Mouse (Mus musculus): ENCODE results near the gene Tmem219. TPM values are rescaled to one million over a fixed set of nuclear protein-coding genes. Genes with fewer than 3 reads are reported as not detected.

Tmem219 gene
- polyA plus RNA-seq, 1 experiment from 2014 or later: 36.1 TPM

DNA sequence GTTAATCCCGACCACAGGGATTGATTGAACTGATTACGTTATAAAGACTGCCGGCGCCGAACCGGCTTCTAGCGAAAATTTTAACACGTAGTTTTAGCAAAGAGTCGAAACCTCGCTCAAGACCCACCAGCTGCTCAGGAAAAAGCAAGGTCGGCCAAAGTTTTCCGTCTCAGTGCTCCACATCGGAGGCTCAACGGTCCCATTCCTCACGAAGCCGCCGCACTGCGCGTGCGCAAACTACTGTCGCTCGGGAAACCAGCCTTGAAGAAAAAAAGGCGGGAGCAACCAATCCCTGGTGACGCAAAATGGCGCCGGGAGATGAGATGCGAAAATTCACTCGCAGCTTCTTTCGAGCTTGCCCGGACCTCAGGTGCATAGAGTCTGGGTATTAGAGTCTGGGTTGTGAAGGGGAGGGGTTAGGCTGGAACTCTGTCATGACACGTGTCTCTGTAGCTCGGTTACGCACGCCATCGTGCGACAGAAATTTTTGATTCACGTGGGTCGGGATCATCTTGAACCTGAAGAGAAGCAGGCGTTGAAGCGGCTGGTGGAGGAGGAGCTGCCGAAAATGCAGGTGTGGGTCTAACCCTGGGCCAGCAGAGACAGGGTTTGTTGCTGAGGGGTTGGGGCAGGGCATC, 60.5 kb downstream of the Tmem219 start, which contains the start of gene Ino80e:
TSS of gene Ino80e (minus strand) at position 231 of the 638 bp plus-strand sequence.
- 0% methylated on average over 41 of the region's 41 CpGs for WGBS (ENCODE audit: missing documents)

DNA sequence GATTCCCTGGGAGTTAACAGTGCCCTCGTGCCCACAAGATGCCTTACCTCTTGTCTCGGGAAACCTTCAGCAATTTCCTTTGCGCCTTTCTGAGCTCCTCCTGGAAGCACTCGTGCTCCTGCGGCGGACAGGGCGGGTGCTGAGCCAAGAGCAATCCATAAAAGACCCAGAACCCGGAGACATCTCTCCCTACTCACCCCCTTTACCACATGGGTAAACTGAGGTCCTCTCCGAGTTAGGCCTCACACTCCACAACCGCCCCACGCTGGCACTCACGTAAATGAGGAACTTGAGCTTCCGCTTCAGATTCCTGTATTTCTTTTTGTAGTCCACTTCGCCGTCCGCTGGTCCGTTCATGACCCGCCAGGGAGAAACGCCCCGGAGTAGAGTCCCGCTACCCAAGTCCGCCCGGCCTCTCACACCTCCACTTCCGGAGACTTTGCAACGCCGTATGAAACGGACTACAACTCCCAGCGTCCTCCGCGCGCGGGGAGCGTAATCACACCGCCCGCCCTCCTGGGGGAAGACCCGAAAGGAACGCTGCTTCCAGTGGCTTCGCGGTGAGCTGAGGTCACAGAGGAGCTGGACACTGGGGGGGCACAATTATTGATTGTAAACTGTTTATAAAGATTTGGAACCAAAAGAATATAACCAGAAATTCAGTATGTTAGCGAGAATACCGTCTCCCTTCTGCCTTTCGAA, 61.1 kb downstream of the Tmem219 start, which contains the start of gene Hirip3:
TSS of gene Hirip3 (plus strand) at position 544 of the 702 bp plus-strand sequence.
- WGBS (ENCODE audit: missing documents): 1% methylated on average over 42 of the region's 42 CpGs
- Histone ChIP-seq H3K4me3 (ENCODE audit: inconsistent target) (peak within 1 kb of the TSS; percentile 80), H3K36me3 (ENCODE audit: inconsistent target) (peaks cover 24% of the 10 kb centered on the region), H3K79me2 (ENCODE audit: inconsistent target) (peaks cover 19% of the 10 kb centered on the region; the same call in 1 of the 2 replicates), H3K27ac (peak within 1 kb of the TSS; percentile 69)

More for the DNA sequence above, 60.5 kb downstream of the Tmem219 start, which contains the start of gene Ino80e:
- H3K27ac ChIP-seq: peak within 1 kb of the TSS; percentile 69
- H3K4me3 ChIP-seq (ENCODE audit: inconsistent target): peak within 1 kb of the TSS; percentile 80
- H3K36me3 ChIP-seq (ENCODE audit: inconsistent target): peaks cover 24% of the 10 kb centered on the region; the same call in 1 of the 2 replicates
- peaks cover 19% of the 10 kb centered on the region; the same call in 1 of the 2 replicates for H3K79me2 ChIP-seq (ENCODE audit: inconsistent target)

DNA sequence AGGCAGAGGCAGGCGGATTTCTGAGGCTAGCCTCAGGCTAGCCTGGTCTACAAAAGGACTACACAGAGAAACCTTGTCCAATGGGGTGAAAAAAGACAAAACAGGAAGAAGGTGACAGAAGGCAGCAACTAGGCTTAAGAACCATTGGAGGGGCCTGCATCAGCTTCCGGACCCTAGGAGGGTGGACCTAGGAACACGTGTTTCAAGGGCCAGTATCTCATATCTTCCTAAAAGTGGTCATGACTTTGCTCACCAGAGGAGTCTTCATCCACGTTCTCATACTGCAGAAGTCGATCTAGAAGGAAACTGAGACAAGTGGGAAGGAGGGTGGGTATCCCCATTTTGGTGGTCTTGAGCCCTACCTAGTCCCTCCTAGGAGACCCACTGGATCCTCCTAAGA, 61.7 kb downstream of the Tmem219 start:
- H3K36me3 ChIP-seq (ENCODE audit: inconsistent target): peaks cover 30% of the 10 kb centered on the region
- H3K27ac ChIP-seq: peak overlapping the region; percentile 69
- peaks cover 19% of the 10 kb centered on the region; the same call in 1 of the 2 replicates for H3K79me2 ChIP-seq (ENCODE audit: inconsistent target)
- 39% methylated on average over 5 of the region's 5 CpGs for WGBS (ENCODE audit: missing documents)
- peak overlapping the region; percentile 80 for H3K4me3 ChIP-seq (ENCODE audit: inconsistent target)

DNA sequence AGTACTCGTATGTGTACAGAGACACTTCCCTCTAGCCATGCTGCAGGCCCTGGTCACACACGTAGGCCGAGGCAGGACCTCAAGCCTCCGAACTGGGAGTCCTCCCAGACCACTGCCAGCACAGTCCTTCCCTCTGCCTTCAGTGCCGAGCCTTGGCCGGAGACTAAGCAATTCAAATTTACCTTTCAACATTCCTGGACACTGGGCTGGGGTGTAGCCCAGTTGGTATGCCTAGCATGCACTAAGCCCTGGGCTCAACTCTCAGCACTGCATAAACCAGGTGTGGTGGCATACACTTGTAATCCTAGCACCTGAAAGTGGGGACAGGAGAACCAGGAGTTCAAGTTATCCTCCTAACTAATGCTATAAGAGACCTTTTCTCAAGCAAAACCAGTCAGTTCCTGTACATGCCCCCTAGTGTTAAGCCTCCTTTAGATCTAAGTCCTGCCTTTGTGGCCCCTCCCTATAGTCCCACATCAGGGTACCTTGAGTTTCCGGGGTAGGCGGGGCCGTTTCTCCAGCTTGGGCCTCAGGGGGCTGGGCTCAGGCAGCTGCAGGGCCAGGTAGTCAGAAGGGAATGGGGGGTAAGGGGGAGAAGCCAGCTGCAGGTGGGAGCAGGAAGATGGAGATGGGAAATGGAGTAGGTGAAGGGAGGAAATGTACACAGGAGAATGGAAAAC, 65.8 kb downstream of the Tmem219 start:
- H3K36me3 ChIP-seq (ENCODE audit: inconsistent target): peaks cover 71% of the 10 kb centered on the region
- WGBS (ENCODE audit: missing documents): 83% methylated on average over 9 of the region's 9 CpGs
- no peak overlapping the region for H3K4me3 ChIP-seq (ENCODE audit: inconsistent target)
- no peak overlapping the region for H3K27ac ChIP-seq
- H3K79me2 ChIP-seq (ENCODE audit: inconsistent target): peaks cover 19% of the 10 kb centered on the region; the same call in 1 of the 2 replicates

DNA sequence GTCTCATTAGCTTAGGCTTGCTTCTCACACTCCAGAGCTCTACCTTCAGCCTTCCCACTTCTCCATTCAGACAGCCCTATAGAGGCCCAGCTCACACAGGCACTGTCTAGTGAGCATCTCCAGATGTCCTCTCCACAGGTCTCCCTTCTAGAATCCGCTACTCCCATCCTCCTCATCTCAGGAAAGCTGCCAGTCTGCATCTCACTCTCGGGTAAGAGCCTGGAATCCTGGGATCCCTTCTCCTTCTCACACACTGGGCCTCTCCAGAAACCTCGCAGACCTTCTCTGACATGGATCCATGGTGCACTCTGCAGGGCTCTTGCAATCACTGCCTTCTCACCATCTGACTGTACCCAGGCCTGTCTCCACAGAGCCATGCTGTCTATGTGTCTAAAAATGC, 67.1 kb downstream of the Tmem219 start:
- no peak overlapping the region for H3K4me3 ChIP-seq (ENCODE audit: inconsistent target)
- peaks cover 9% of the 10 kb centered on the region; the same call in 1 of the 2 replicates for H3K79me2 ChIP-seq (ENCODE audit: inconsistent target)
- WGBS (ENCODE audit: missing documents): 92% methylated on average over 3 of the region's 3 CpGs
- H3K36me3 ChIP-seq (ENCODE audit: inconsistent target): peaks cover 73% of the 10 kb centered on the region
- no peak overlapping the region for H3K27ac ChIP-seq

DNA sequence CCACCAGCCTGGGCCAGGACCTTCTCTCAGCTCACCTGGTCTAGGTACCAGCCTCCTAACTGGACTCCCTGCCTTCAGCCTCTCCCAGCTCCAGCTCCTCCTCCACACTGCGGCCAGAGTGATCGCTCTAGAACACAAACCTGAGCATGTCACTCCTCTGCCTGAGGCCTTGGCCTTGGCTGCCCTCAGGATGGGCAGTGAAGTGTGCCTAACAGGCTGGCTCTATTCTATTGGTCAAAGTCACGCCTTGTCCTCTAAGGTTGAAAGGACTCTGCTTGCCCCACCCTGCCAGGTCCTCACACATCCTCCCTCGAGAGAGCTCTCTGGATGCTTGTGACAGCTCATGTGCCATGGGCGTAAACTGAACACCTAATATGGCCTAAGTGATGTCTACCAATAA, 69.3 kb downstream of the Tmem219 start:
- Histone ChIP-seq H3K36me3 (ENCODE audit: inconsistent target) (peaks cover 64% of the 10 kb centered on the region), H3K27ac (no peak overlapping the region), H3K79me2 (ENCODE audit: inconsistent target) (no peaks in the 10 kb centered on the region), H3K4me3 (ENCODE audit: inconsistent target) (no peak overlapping the region)
- WGBS (ENCODE audit: missing documents): 96% methylated on average over 5 of the region's 5 CpGs

DNA sequence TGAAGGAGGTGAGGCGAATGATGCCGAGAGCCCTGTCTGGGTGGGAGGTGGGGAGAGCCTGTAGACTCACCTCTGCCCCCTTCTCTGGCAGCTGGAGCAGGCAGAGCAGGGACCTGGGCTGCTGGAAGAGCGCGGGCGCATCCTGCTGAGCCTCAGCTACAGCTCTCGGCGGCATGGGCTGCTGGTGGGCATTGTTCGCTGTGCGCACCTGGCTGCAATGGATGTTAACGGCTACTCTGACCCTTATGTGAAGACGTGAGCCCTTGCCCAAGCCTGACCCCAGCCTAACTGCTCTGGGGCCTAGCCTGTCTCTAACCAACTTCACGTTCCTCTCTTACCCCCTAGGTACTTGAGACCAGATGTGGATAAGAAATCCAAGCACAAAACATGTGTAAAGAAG, 71.5 kb downstream of the Tmem219 start:
- Histone ChIP-seq H3K4me3 (ENCODE audit: inconsistent target) (no peak overlapping the region), H3K36me3 (ENCODE audit: inconsistent target) (peaks cover 45% of the 10 kb centered on the region), H3K27ac (no peak overlapping the region), H3K79me2 (ENCODE audit: inconsistent target) (no peaks in the 10 kb centered on the region)
- WGBS (ENCODE audit: missing documents): 76% methylated on average over 12 of the region's 12 CpGs

DNA sequence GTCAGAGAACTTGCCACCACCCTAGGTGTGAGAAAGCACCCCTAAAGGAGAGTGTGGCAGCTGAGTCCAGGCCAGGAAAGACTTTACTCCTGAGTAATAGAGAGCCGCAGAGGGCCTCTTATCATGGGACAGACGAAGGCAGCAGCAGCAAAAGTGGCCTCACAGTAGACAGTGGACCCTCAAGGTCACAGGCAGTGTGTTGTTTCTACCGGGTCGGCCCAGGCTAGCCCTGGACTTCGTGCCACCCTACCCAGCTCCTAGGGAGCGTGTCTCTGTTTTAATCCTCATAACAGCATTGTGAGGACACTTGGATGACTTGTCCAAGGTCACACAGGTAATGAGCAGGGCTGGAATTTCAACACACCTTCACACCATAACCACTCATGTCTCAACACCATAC, 72.6 kb downstream of the Tmem219 start:
- Histone ChIP-seq H3K27ac (no peak overlapping the region), H3K4me3 (ENCODE audit: inconsistent target) (no peak overlapping the region), H3K79me2 (ENCODE audit: inconsistent target) (no peaks in the 10 kb centered on the region), H3K36me3 (ENCODE audit: inconsistent target) (peaks cover 35% of the 10 kb centered on the region; the same call in 1 of the 2 replicates)
- whole genome bisulfite sequencing (ENCODE audit: missing documents): 86% methylated on average over 6 of the region's 6 CpGs

DNA sequence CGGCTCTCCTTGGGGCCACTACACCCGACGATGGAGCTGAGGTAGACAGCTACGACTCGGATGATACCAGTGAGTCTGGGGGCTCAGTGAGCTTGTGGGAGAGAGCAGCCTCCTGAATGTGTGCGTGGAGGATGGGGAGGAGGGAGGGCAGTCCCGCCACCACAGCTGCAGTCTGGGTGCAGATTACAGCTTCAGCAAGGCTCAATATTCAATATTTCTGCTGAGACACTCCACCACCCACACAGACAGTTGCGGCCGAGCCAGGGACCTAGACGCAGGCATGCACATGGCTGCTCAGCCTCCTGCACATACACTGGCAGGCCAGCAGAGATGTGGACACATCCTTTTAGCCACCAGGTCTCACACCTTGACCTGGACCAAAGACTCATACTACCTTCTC, 73.9 kb downstream of the Tmem219 start:
- peaks cover 21% of the 10 kb centered on the region; the same call in 1 of the 2 replicates for H3K36me3 ChIP-seq (ENCODE audit: inconsistent target)
- H3K27ac ChIP-seq: no peak overlapping the region
- no peak overlapping the region for H3K4me3 ChIP-seq (ENCODE audit: inconsistent target)
- no peaks in the 10 kb centered on the region for H3K79me2 ChIP-seq (ENCODE audit: inconsistent target)
- WGBS (ENCODE audit: missing documents): 42% methylated on average over 10 of the region's 10 CpGs

DNA sequence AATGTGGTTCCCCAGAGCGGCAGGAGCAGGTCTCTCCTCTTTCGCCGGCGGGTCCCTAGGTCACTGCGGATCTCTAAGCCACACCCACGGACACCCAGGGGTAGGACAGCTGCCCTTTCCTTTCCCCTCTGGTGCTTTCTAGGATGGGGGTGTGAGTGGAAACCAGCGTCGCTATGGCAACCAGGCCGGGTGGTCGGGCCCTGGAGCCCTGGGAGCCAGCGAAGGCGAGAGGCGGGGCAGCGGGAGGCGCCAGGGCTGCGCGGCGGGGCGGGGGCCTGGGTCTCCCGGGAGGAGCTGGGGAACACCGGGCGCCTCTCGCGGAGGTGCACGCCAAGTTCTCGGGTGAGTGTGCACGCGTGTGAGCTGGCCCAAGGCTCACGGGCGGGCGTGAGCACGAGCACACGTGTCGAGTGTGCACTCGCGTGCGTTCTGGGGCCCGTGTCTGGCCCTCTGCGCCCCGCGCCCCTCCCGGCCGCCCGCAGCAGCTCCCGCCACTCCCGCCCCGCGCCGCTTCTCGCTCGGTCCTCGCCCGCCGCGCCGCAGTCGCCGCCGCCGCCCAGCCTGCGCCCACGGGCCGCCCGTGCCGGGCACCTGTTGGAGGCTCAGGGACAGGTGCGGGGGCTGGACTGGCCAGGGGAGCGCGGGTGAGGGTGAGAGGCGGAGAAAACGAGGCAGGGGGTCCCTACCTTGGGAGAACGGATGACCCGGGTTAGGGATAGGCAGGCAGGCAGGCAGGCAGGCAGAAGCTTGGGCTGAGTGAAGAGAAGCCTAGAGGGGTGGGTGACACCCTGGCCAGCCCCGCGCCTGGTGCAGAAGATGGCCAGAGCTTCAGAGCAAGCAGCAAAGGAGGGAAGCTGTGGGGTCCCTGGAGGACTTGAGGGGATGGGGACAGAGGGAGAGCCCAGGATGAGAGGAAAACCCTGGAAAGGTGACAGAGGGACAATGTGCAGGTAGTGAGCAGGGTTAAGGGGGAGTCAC, 75.0 kb downstream of the Tmem219 start:
- 6% methylated on average over 56 of the region's 74 CpGs for WGBS (ENCODE audit: missing documents)
- Histone ChIP-seq H3K4me3 (ENCODE audit: inconsistent target) (no peak overlapping the region), H3K79me2 (ENCODE audit: inconsistent target) (no peaks in the 10 kb centered on the region), H3K27ac (no peak overlapping the region), H3K36me3 (ENCODE audit: inconsistent target) (peaks cover 10% of the 10 kb centered on the region; the same call in 1 of the 2 replicates)

DNA sequence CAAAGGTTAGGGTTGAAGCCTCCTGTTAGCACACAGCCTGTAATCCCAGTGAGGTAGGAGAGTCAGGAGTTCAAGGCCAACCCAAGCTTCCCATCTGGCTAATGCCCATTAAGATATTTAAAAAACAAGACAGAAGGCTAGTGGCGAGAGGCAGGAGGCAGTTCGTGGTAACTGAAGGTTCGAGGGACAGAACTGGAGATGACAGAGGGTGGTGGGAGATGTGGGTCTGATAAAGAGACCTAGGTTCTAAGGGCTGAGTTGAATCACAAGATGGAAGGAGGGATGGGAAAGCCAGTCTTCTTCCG, 75.6 kb downstream of the Tmem219 start, which contains the start of gene Doc2a:
TSS of gene Doc2a (plus strand) at position 301 of the 305 bp plus-strand sequence.
- 61% methylated on average over 4 of the region's 4 CpGs for WGBS (ENCODE audit: missing documents)
- H3K27ac ChIP-seq: no peak within 1 kb of the TSS
- H3K36me3 ChIP-seq (ENCODE audit: inconsistent target): peaks cover 4% of the 10 kb centered on the region; the same call in 1 of the 2 replicates
- no peak within 1 kb of the TSS for H3K4me3 ChIP-seq (ENCODE audit: inconsistent target)
- no peaks in the 10 kb centered on the region for H3K79me2 ChIP-seq (ENCODE audit: inconsistent target)

DNA sequence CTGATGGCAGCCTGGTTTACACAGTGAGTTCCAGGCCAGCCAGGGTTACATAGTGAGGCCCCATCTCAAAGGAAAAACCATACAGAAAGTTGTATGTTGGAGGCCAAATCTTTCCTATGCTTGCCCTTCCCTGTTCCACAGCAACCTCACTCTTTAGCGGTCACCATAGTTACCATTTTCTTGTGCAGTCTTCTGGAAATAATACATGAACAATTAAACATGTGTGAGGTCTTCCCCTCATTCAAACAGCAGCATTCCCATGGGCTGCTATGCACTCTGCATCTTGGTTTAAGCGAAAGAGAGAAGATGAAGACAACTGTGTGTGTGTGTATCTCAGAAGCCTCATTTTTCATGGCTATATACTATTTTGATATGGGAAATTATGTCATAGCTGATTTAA, 77.2 kb downstream of the Tmem219 start:
- no peak overlapping the region for H3K27ac ChIP-seq
- no peak overlapping the region for H3K4me3 ChIP-seq (ENCODE audit: inconsistent target)
- 93% methylated on average over 2 of the region's 2 CpGs for WGBS (ENCODE audit: missing documents)
- H3K79me2 ChIP-seq (ENCODE audit: inconsistent target): no peaks in the 10 kb centered on the region
- no peaks in the 10 kb centered on the region for H3K36me3 ChIP-seq (ENCODE audit: inconsistent target)

DNA sequence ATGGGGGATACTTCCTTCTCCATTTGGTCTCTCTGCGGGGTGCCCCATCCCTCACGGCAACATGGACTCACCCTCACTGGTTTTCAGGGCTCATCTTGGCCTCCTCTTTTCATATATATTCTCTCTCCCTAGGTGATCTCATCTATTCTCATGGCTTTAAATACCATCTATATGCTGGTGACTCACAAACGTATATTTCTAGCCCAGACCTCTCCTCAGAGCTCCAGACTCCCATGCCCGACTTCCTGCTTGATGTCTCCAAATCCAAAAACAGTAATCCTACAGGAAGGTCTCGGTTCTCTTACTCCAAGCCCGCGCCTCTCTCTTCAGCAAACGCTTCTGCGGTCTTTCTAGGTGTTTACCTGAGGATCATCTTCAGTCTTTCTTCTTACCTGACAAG, 79.4 kb downstream of the Tmem219 start:
- WGBS (ENCODE audit: missing documents): 70% methylated on average over 9 of the region's 9 CpGs
- H3K36me3 ChIP-seq (ENCODE audit: inconsistent target): no peaks in the 10 kb centered on the region
- no peak overlapping the region for H3K4me3 ChIP-seq (ENCODE audit: inconsistent target)
- H3K27ac ChIP-seq: no peak overlapping the region
- no peaks in the 10 kb centered on the region for H3K79me2 ChIP-seq (ENCODE audit: inconsistent target)

Measured in macrophage (primary cell).